Mouse (Mus musculus) bone marrow, adult 2 months (tissue): Measurements from ENCODE around the gene Itprid2.

ENCODE experiments used
- CTCF ChIP-seq: fragments of 200-500 bp; IDR thresholded peaks from 2 replicates; pipeline ENCODE4 v1.5.1; 2011; ENCODE audit warnings: low read length, control low read depth; ENCODE audit not compliant: control insufficient read depth, insufficient read depth
- POLR2A ChIP-seq: fragments of 200-500 bp; IDR thresholded peaks from 2 replicates; pipeline ENCODE4 v1.6.1; 2011; ENCODE audit warnings: low read depth, mild to moderate bottlenecking, control low read depth, low read length, borderline replicate concordance; ENCODE audit not compliant: control insufficient read depth

- TF ChIP-seq POLR2A (no peak), CTCF (no peak)
Measured at GRCm38 (mm10) chr2:79601691-79602116, 33.4 kb upstream of the Itprid2 start.
